Mouse (Mus musculus) heart, embryonic 15.5 days (tissue): ENCODE measurements around the gene Rasgrp3. TPM values are rescaled to one million over a fixed set of nuclear protein-coding genes. Genes with fewer than 3 reads are reported as not detected.

Experiments used
- ATAC-seq: fragments of 200-750 bp; cut with Nextera tagmentation; replicated peaks from 2 replicates; pipeline ENCODE4 v1.8.0; 2017; ENCODE audit warnings: low read depth, moderate TSS enrichment; ENCODE audit not compliant: insufficient number of reproducible peaks, insufficient read depth, low FRiP score
- H3K27ac ChIP-seq: fragments of 300-500 bp; sonication (generic); 2 replicates; pipeline ENCODE4 v1.5.1; 2015; ENCODE audit warnings: mild to moderate bottlenecking, inconsistent platforms
- H3K27me3 ChIP-seq: fragments of 300-500 bp; sonication (generic); 2 replicates; pipeline ENCODE4 v1.6.1; 2015; ENCODE audit warnings: inconsistent platforms
- H3K36me3 ChIP-seq: fragments of 300-500 bp; sonication (generic); 2 replicates; pipeline ENCODE4 v1.6.1; 2015; ENCODE audit warnings: mild to moderate bottlenecking, inconsistent platforms
- H3K4me1 ChIP-seq: fragments of 300-500 bp; sonication (generic); replicated peaks from 2 replicates; pipeline ENCODE4 v1.6.1; 2015; ENCODE audit warnings: inconsistent platforms
- H3K4me2 ChIP-seq: fragments of 300-500 bp; sonication (generic); 2 replicates; pipeline ENCODE4 v1.6.1; 2015; ENCODE audit warnings: inconsistent platforms, mild to moderate bottlenecking, moderate library complexity
- H3K4me3 ChIP-seq: fragments of 300-500 bp; sonication (generic); 2 replicates; pipeline ENCODE4 v1.5.1; 2015; ENCODE audit warnings: mild to moderate bottlenecking, inconsistent platforms
- H3K9ac ChIP-seq: fragments of 300-500 bp; sonication (generic); 2 replicates; pipeline ENCODE4 v1.6.1; 2015; ENCODE audit warnings: mild to moderate bottlenecking, inconsistent platforms
- H3K9me3 ChIP-seq: fragments of 300-500 bp; sonication (generic); replicated peaks from 2 replicates; pipeline ENCODE4 v1.6.1; 2016; ENCODE audit warnings: inconsistent platforms
- WGBS: fragments of 180-500 bp; shearing (Covaris S2); methylation state at CpG from one replicate; pipeline ENCODE4 v1.1.7; 2015; ENCODE audit warnings: mixed read lengths; 5-methylcytosine and 5-hydroxymethylcytosine counted together
- polyA plus RNA-seq: library from polyadenylated mRNA; unstranded; fragments of >200 nt; fragmentation: Nextera tagmentation; extraction: Ambion mirVana; gene quantifications from 2 replicates; pipeline ENCODE4 v1.2.1, GENCODE M21; 2015

The Rasgrp3 gene
- polyA plus RNA-seq, 1 experiment from 2014 or later = 20.1 TPM

DNA sequence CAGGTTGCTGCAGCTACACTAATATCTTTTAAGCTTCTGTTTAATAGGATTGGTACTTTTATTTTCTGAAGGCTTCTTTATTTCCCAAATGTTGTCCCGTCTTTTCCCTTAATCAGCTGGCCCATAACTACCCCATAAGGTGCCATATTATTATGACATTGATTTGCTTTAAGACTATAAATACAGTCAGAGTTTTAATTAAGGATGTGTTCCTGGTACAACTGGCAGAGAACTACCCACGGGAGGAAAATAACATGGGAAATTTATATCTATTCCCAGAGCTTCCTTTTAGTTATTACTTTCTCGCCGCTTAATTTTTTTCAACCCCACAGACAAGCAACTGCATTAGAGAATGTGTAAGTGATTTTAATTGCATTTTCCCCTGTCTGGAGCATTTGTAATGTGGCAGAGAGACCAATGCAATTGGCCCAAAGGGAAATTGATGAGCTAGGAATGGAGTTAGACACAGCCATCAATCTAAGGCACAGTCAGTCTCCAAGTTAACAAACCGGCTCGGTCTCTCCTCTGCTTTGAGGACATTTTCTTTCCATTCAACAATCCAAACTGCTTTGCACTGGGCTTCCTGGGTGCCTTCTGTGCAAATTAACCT, 36.1 kb downstream of the Rasgrp3 start:
- H3K4me2 ChIP-seq = 0 out of 2 replicates have a peak overlapping the region, but pooled peaks have one; percentile 3
- H3K4me3 ChIP-seq = no peak overlapping the region
- no peaks in the 10 kb centered on the region for H3K9me3 ChIP-seq
- H3K4me1 ChIP-seq = peaks cover 19% of the 10 kb centered on the region
- no peak for ATAC-seq
- no peak overlapping the region for H3K9ac ChIP-seq
- no peaks in the 10 kb centered on the region for H3K36me3 ChIP-seq
- no peaks in the 10 kb centered on the region for H3K27me3 ChIP-seq
- H3K27ac ChIP-seq = peak overlapping the region; percentile 67
- WGBS = 85% methylated on average over 6 of the region's 6 CpGs

- 0 out of 2 replicates have a peak overlapping the region, but pooled peaks have one; percentile 3 for H3K4me2 ChIP-seq
- no peaks in the 10 kb centered on the region for H3K27me3 ChIP-seq
- peak overlapping the region; percentile 67 for H3K27ac ChIP-seq
- WGBS = 18% methylated on average over 2 of the region's 2 CpGs
- H3K36me3 ChIP-seq = no peaks in the 10 kb centered on the region
- ATAC-seq = no peak
- no peak overlapping the region for H3K4me3 ChIP-seq
- H3K4me1 ChIP-seq = peaks cover 19% of the 10 kb centered on the region
- no peak overlapping the region for H3K9ac ChIP-seq
- H3K9me3 ChIP-seq = no peaks in the 10 kb centered on the region
Observed at GRCm38 (mm10) chr17:75472379-75472778, 36.7 kb downstream of the Rasgrp3 start.

DNA sequence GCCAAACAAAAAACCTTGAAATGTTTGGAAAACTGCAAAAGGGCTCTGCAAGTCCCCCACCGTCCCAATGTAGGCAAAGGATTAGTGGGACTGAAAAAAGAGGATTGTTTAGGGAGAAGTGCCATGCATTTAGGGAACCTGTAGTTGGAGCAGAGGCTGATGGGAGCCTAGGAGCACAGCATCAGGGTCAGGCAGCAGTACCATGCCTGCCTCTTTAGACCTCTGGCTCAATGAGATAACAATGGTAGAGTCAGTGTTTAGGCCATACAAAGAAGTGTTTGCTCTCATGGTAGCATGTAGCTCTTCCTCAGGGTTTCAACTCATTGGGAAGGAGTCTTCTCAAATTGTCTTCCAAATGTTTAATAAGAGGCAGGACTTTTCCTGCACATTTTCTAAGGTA, 40.3 kb downstream of the Rasgrp3 start:
- Histone ChIP-seq H3K9ac (no peak overlapping the region), H3K27ac (no peak overlapping the region), H3K4me2 (no peak overlapping the region), H3K36me3 (no peaks in the 10 kb centered on the region), H3K4me1 (peaks cover 19% of the 10 kb centered on the region), H3K4me3 (no peak overlapping the region), H3K27me3 (no peaks in the 10 kb centered on the region), H3K9me3 (no peaks in the 10 kb centered on the region)
- WGBS = 55% methylated on average over 1 of the region's 1 CpGs
- ATAC-seq = no peak

DNA sequence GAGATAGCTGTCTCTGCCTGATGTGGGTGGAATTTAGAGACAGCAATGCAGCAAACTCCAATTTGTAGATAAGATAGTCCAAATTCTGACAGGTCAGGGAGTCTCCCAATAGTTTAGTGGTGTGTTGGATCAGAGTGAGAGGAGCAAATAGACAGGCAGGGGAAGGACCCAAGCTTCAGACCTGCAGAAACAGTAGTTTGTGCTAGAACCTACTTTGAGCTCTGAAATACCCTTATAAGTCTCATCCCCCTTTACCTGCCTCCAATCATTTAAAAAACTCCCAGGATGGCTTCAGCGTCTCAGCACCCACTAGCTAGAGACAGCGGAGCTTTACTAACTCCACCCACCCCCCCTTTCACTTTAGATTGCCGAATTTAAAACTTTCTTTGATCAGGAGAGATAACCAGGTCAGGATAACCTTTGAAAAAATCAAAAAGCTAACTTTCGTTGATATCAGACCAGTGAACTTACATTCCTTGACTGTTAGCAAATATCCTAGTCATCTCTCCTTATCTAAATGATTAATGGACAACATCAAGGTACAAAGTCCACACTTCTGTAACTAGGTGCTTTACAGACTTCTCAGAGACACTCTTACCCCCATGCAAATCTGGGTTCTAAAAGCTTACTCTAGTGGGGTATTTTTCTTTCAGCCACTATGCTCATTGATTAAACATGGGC, 41.2 kb downstream of the Rasgrp3 start:
- 38% methylated on average over 4 of the region's 4 CpGs for WGBS
- no peak overlapping the region for H3K9ac ChIP-seq
- H3K4me2 ChIP-seq = no peak overlapping the region
- no peaks in the 10 kb centered on the region for H3K9me3 ChIP-seq
- no peaks in the 10 kb centered on the region for H3K36me3 ChIP-seq
- no peak for ATAC-seq
- no peak overlapping the region for H3K27ac ChIP-seq
- H3K4me1 ChIP-seq = peaks cover 18% of the 10 kb centered on the region
- H3K4me3 ChIP-seq = no peak overlapping the region
- no peaks in the 10 kb centered on the region for H3K27me3 ChIP-seq

DNA sequence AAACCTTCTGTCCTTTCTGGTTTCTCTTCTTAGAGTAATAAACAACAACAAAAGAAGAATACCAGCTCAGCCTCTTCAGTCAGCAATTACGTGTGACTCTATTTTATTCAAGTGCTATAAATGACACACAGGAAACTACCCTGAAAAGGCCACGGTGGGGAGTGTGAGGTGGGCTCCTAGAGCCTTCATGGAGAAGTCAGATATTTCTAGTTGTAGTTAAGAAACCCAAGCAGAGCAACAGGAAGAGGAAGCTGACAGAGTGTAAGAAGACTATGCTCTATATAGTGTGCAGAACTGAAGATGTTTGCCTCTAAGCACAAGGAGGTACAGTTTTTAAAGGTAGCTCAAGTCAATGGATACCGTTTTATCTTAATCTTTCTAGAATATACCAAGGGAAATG, 42.0 kb downstream of the Rasgrp3 start:
- no peak overlapping the region for H3K27ac ChIP-seq
- WGBS = 73% methylated on average over 3 of the region's 3 CpGs
- H3K4me3 ChIP-seq = no peak overlapping the region
- H3K4me2 ChIP-seq = no peak overlapping the region
- no peak for ATAC-seq
- no peaks in the 10 kb centered on the region for H3K27me3 ChIP-seq
- H3K4me1 ChIP-seq = peaks cover 10% of the 10 kb centered on the region
- no peaks in the 10 kb centered on the region for H3K9me3 ChIP-seq
- H3K9ac ChIP-seq = no peak overlapping the region
- H3K36me3 ChIP-seq = no peaks in the 10 kb centered on the region

DNA sequence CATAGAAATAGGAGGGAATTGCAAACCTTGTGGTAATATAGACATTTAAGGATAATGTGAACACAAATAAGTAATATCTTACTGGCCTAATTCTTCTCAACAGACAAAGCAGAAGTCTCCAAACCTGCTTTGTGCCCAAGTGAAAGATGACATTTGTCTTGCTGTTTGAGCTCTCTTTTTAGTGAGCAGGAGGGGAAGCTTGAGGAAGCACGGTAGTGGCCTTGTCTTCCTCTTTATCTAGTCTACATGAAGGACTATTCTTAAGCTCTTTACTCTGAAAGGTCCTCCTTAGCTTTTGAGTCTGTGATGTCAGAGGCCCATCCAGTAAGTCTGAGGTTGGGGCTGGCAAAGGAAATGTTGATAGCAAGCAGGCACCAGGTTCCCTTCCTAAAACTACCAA, 43.1 kb downstream of the Rasgrp3 start:
- H3K4me2 ChIP-seq = no peak overlapping the region
- H3K4me1 ChIP-seq = peaks cover 2% of the 10 kb centered on the region; the same call in 1 of the 2 replicates
- no peak overlapping the region for H3K4me3 ChIP-seq
- no peak overlapping the region for H3K9ac ChIP-seq
- H3K27me3 ChIP-seq = no peaks in the 10 kb centered on the region
- ATAC-seq = no peak
- no peaks in the 10 kb centered on the region for H3K9me3 ChIP-seq
- WGBS = 31% methylated on average over 1 of the region's 1 CpGs
- no peak overlapping the region for H3K27ac ChIP-seq
- H3K36me3 ChIP-seq = no peaks in the 10 kb centered on the region

DNA sequence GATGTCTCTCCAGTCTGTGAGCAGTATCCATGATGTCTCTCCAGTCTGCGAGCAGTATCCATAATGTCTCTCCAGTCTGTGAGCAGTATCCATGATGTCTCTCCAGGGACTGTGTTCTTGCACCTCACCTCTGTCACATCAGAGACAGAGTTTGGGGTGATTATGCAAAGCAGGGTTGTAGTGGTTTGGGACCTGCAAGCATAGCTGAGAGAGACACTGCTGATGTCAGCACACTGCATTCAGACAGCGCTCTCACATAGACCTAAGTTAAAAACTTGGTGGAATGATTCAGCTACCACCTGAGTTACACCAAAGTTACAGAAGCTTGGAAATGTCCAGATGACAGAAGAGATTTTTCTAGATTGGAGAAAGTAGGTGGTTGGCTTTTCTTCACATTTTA, 44.0 kb downstream of the Rasgrp3 start:
- no peak for ATAC-seq
- H3K36me3 ChIP-seq = no peaks in the 10 kb centered on the region
- WGBS = 85% methylated on average over 2 of the region's 2 CpGs
- no peaks in the 10 kb centered on the region; the same call in 1 of the 2 replicates for H3K4me1 ChIP-seq
- no peaks in the 10 kb centered on the region for H3K27me3 ChIP-seq
- H3K9ac ChIP-seq = no peak overlapping the region
- no peak overlapping the region for H3K27ac ChIP-seq
- H3K4me3 ChIP-seq = no peak overlapping the region
- no peaks in the 10 kb centered on the region for H3K9me3 ChIP-seq
- no peak overlapping the region for H3K4me2 ChIP-seq

DNA sequence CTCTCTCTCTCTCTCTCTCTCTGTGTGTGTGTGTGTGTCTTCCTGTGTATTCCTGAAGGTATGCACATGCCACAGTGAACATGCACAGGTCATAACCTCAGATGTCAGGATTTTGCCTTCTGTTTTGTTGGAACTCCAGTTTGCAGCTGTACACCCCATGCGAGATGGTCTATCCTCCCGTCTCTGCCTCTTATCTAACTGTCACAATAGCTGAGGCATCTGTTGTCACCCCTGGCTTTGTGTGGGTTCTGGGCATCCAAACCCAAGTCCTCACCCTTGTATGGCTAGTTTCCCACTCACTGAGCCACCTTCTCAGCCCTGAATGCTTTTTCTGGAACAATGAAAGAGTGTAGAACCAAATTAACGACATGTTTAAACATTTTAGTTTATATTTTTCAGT, 44.7 kb downstream of the Rasgrp3 start:
- Histone ChIP-seq H3K9ac (no peak overlapping the region), H3K36me3 (no peaks in the 10 kb centered on the region), H3K27me3 (no peaks in the 10 kb centered on the region), H3K4me1 (no peaks in the 10 kb centered on the region; the same call in 1 of the 2 replicates), H3K4me3 (no peak overlapping the region), H3K9me3 (no peaks in the 10 kb centered on the region), H3K4me2 (no peak overlapping the region), H3K27ac (no peak overlapping the region)
- 50% methylated on average over 3 of the region's 3 CpGs for WGBS
- no peak for ATAC-seq

DNA sequence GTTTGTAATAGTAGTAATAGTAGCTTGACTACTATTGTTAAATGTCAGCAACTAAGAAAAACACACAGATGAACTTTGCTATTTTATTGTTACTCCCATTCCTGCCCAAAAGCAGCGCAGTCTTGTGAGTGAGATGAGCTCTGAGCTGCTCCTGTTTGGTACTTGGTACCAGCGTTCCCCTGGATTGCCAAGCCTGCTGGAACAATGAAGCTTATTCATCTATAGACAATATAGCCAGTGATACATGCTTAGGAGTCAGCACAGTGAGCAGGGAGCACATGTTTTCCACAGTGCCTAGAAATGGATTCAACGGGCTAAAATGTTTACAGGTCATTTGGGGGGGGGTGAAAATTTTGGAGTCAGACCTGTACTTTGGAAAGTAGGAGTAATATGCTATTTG, 50.5 kb downstream of the Rasgrp3 start:
- no peak overlapping the region for H3K27ac ChIP-seq
- no peaks in the 10 kb centered on the region for H3K36me3 ChIP-seq
- no peaks in the 10 kb centered on the region for H3K9me3 ChIP-seq
- 79% methylated on average over 3 of the region's 3 CpGs for WGBS
- no peaks in the 10 kb centered on the region for H3K4me1 ChIP-seq
- H3K4me2 ChIP-seq = no peak overlapping the region
- ATAC-seq = no peak
- no peaks in the 10 kb centered on the region for H3K27me3 ChIP-seq
- no peak overlapping the region for H3K4me3 ChIP-seq
- H3K9ac ChIP-seq = no peak overlapping the region

DNA sequence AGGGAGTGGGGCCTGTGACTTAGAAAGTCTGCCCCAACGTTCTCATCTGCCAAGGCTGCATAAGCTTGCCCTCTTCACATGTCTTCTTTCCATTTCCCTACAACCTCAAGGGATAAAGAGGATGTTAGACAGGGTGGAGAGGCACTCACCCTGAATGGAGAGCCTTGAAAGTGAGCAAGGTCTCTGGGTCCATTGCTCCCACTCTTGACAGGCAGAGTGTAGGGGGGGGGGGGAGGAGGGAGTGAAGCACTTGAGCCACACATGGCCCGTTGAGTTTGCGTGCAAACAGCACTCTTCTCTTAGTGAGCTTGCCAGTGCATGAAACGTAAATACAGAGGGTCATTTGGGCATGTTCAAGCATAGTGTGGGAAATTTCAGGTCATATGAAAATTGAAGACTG, 59.5 kb downstream of the Rasgrp3 start:
- Histone ChIP-seq H3K4me1 (peaks cover 11% of the 10 kb centered on the region), H3K9ac (no peak overlapping the region), H3K9me3 (no peaks in the 10 kb centered on the region), H3K4me3 (no peak overlapping the region), H3K27me3 (no peaks in the 10 kb centered on the region), H3K36me3 (no peaks in the 10 kb centered on the region), H3K4me2 (no peak overlapping the region), H3K27ac (no peak overlapping the region)
- ATAC-seq = no peak
- WGBS = 60% methylated on average over 4 of the region's 4 CpGs

DNA sequence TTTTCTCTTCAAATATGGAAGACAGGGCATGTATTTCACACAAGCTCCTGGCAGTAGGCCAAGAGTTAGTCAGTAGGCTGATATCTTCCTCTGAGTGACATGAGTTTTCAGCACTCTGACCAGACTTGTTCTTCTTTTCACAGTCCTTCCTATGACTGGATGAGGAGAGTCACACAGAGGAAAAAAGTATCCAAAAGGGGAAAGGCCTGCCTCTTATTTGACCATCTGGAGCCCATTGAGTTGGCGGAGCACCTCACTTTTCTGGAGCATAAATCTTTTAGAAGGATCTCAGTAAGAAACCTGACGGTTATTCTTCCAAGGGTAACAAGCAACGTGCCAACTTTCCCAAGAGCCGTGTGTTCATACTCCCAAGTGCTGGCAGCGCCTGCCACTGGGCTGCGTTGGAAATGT, 62.5 kb downstream of the Rasgrp3 start:
- 45% methylated on average over 6 of the region's 6 CpGs for WGBS
- H3K4me3 ChIP-seq = no peak overlapping the region
- peaks cover 11% of the 10 kb centered on the region for H3K4me1 ChIP-seq
- H3K4me2 ChIP-seq = no peak overlapping the region
- H3K9me3 ChIP-seq = no peaks in the 10 kb centered on the region
- no peak overlapping the region for H3K9ac ChIP-seq
- no peaks in the 10 kb centered on the region for H3K27me3 ChIP-seq
- ATAC-seq = peak; percentile 60; the same call in 1 of the 2 replicates
- no peaks in the 10 kb centered on the region for H3K36me3 ChIP-seq
- H3K27ac ChIP-seq = peak overlapping the region; percentile 60

- ATAC-seq = no peak
- Histone ChIP-seq H3K27ac (no peak overlapping the region), H3K9me3 (no peaks in the 10 kb centered on the region), H3K4me2 (no peak overlapping the region), H3K9ac (no peak overlapping the region), H3K36me3 (no peaks in the 10 kb centered on the region), H3K4me3 (no peak overlapping the region), H3K27me3 (no peaks in the 10 kb centered on the region), H3K4me1 (peaks cover 9% of the 10 kb centered on the region)
- WGBS = 79% methylated on average over 3 of the region's 3 CpGs
Observed at GRCm38 (mm10) chr17:75503031-75503430, 67.3 kb downstream of the Rasgrp3 start.
